Mouse (Mus musculus): Measurements from ENCODE around the gene Nat8l. TPM values are rescaled to one million over a fixed set of nuclear protein-coding genes. Genes with fewer than 3 reads are reported as not detected.

Nat8l gene
- 0.52 and 0.74 TPM in 2 replicates for polyA plus RNA-seq (2012; rRNA removed)

DNA sequence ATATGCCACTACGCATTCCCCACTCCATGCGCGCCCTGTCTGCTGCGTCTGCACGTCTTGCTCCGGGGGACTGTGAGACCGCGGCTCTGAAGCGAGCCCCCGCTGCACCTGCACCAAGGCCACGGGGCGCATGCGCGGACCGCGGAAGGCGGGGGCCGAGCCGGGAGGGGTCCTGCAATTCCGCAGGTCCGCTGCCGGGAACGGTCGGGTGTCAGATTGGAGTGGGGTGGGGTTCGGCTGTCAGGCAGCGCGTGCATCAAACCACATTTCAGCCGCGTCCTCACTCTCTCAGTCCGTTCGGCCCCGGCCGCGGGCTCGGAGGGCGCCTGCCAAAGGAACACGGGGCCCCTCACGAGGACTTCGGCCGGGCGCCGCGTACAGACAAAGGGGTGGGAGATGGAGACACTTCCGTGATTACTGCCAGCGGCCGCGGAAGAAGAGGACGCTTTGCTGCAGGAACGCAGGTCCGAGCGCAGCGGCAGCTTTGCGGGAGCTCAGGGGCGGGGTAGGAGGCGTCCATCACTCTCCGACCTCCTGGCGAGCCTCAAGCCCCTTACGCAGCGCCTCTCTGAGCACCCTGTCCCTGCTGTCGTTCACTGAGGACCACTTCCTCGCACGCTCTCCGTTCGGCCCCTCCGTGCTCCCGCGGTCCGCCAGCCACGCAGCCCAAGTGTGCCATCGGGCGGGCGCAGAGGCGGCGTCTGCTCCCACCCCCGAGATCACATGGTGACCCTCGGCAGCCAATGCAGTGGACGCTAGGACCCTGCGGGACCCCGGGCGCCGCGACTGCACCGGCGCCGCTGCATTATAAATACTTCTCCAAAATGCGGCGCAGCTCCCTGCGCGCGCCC lies at the start of gene Nat8l:
TSS of gene Nat8l (plus strand) at position 142 of the 851 bp plus-strand sequence.

DNA sequence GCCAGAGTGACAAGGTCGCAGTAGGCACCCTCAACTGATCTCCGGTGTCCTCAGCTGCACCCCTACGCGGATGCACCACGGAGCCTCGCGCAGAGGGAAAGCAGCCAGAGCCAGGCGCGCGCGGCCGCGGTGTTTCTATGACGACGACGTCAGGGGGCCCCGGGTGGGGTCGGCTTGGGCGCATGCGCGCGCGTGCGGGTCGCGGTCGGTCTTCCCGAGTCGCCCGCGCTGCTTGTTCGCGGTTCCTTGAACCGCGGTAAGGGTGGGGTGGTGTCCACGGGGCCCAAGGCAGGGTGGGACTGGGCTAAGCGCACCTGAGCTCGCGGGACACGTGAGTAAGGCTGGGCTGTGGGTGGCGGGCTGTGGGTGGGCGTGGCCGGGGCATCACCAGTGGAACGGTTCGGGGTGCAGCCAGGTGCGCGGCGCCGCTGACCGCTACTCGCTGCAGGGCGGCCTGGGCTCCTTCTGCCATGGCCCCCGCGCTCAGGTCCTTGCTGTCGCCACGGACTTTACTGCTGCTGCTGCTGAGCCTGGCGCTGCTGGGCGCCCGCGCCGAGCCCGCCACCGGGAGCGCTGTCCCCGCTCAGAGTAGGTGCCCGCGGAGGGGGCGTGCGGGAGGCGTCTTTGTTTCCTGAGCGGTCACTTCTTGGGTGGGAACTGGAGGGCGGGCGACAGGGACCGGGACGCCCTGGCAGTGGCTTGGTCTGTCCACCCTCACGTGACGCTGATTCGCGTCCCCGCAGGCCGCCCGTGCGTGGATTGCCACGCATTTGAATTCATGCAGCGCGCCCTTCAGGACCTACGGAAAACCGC lies 12.3 kb upstream of the Nat8l start, which contains the start of gene Gm1673:
TSS of gene Gm1673 (plus strand) at position 125 of the 813 bp plus-strand sequence.

Other genes with a start within 250 kb of the Nat8l start
- 26.1 and 40.6 TPM in 2 replicates for gene Letm1, start 213.2 kb upstream of the Nat8l start, polyA plus RNA-seq (2012; rRNA removed)
- gene Nsd2, start 175.3 kb upstream of the Nat8l start, polyA plus RNA-seq (2012; rRNA removed): 1.8 and 2.3 TPM in 2 replicates
- 15.7 and 16.8 TPM in 2 replicates for gene Nelfa, start 59.6 kb upstream of the Nat8l start, polyA plus RNA-seq (2012; rRNA removed)
- gene Gm1673, start 12.6 kb upstream of the Nat8l start, polyA plus RNA-seq (2012; rRNA removed): 9.2 and 33.3 TPM in 2 replicates
- gene Poln, start 173.5 kb downstream of the Nat8l start, polyA plus RNA-seq (2012; rRNA removed): 0.92 TPM in 1 of 2 replicates, not detected in the other
- gene Haus3, start 173.5 kb downstream of the Nat8l start, polyA plus RNA-seq (2012; rRNA removed): 0.03 TPM in 1 of 2 replicates, not detected in the other
- gene Mxd4, start 191.7 kb downstream of the Nat8l start, polyA plus RNA-seq (2012; rRNA removed): 67.3 and 78.8 TPM in 2 replicates